Mouse (Mus musculus) liver, adult 2 months (tissue): Measurements from ENCODE around the gene Cdk14.

Experiments used
- CTCF ChIP-seq: fragments of 200-500 bp; IDR thresholded peaks from 2 replicates; pipeline ENCODE4 v1.5.1; 2011; ENCODE audit warnings: low read depth, low read length, control low read depth
- POLR2A ChIP-seq: fragments of 200-500 bp; IDR thresholded peaks from 2 replicates; pipeline ENCODE4 v1.6.1; 2011; ENCODE audit warnings: low read length, control low read depth; ENCODE audit not compliant: insufficient read depth; ENCODE audit errors: extremely low read depth

DNA sequence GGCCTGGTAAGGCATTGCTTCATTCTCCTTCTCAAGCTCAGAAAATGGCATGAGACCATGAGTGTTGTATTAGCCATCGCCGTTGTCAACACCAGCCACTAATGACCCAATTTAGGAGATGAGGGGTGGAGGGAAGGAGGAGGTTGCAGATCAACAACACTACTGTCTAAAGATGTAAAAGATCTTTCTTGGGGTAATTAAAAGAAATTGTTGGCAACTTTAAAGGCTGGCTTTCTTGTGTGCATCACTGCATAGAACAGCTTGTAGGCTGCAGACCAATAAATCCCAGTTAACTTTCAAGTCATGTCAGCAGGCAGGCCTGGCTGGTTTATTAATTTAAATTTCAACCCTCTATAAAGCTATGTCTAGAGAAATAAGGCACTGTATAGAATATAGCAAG lies 559.0 kb downstream of the Cdk14 start:
- TF ChIP-seq CTCF (no peak), POLR2A (no peak)
